Mouse (Mus musculus): ENCODE results near the gene Trim65. TPM values are rescaled to one million over a fixed set of nuclear protein-coding genes. Genes with fewer than 3 reads are reported as not detected.

Gene Trim65
- polyA plus RNA-seq, 1 experiment = 0.57 TPM

DNA sequence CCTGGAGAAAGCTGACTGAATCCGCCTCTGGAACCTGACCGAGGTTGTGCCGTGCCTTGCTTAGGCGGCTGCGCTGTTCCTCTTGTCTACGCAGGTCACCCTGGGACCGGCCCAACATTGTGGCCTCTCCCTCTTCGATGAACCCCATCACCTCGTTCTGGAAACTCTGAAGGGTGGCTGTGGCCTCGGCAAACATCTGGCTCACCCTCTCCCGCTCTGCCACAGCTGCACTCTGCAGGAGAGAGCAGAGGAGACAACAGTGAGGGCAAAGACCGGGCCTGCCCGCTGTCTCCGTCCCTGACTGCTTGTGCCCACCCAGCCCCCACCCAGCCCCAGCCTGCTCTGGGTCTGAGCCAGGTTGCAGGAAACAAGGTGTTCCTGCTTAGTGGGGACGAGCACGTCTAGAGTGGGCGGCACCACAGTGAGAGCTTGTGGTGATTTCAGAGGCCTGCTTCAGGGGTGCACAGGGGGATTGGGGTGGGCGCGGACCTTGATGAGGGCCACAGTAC lies 23.1 kb downstream of the Trim65 start:
- H3K27ac ChIP-seq (ENCODE audit: control insufficient read depth, insufficient read depth, low read depth, low read length) = peak overlapping the region; percentile 78
- TF ChIP-seq POLR2A (IDR thresholded peaks at IDR 0.05; ENCODE audit: control insufficient read depth, low read depth, low read length) (no peak), CTCF (IDR thresholded peaks at IDR 0.05; ENCODE audit: control insufficient read depth, insufficient read depth, insufficient replicate concordance, low read depth, low read length) (no peak)
- no peaks in the 10 kb centered on the region for H3K27me3 ChIP-seq (ENCODE audit: control insufficient read depth, insufficient read depth, low read length)
- H3K4me3 ChIP-seq (ENCODE audit: control insufficient read depth, low read depth, low read length) = peak overlapping the region; percentile 82
- no peaks in the 10 kb centered on the region for H3K36me3 ChIP-seq (ENCODE audit: control insufficient read depth, insufficient read depth, low read length)
- peaks cover 38% of the 10 kb centered on the region for H3K4me1 ChIP-seq (ENCODE audit: control insufficient read depth, insufficient read depth, low read length)

DNA sequence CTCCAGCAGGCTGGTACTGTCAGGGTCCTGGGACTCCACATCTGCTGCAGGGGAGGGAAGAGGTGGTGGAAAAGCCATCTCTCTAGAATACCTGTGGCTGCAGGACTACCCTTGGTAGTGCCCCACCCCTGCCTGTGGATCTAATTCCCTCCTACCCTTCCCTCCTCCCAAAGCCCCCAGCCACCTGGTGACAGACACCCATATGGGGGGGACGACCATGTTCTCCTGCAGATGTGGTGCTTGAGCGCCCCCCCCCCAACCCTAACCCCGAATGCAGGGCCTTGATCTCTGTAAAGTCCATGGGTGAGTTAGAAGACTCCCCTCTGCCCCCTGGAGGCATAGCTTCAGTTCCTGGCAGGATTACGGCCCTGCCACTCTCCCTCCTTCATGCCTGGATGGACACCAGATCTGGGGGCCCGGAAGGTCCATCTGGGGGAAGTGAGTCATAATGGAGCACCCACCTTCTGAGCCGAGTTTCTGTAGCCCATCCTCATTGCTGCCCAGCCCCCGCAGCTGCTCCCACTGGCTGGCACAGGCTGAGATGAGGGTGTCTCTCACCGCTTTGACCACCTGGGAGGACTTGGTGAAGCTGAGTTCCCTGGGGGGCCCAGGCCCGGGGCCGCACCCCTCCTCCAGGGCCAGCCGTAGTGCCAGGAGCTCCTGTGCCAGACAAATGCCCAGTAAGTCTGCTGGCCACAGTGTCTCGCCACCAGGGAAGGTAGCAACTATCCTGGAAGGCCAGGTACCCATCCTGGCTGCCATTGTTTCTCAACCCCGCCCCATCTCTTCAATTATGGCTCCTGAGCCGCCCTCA lies 23.8 kb downstream of the Trim65 start:
- TF ChIP-seq POLR2A (IDR thresholded peaks at IDR 0.05; ENCODE audit: control insufficient read depth, low read depth, low read length) (no peak), CTCF (IDR thresholded peaks at IDR 0.05; ENCODE audit: control insufficient read depth, insufficient read depth, insufficient replicate concordance, low read depth, low read length) (no peak)
- Histone ChIP-seq H3K27ac (ENCODE audit: control insufficient read depth, insufficient read depth, low read depth, low read length) (peak overlapping the region; percentile 78), H3K4me1 (ENCODE audit: control insufficient read depth, insufficient read depth, low read length) (peaks cover 38% of the 10 kb centered on the region), H3K4me3 (ENCODE audit: control insufficient read depth, low read depth, low read length) (peak overlapping the region; percentile 33), H3K36me3 (ENCODE audit: control insufficient read depth, insufficient read depth, low read length) (no peaks in the 10 kb centered on the region), H3K27me3 (ENCODE audit: control insufficient read depth, insufficient read depth, low read length) (no peaks in the 10 kb centered on the region)

DNA sequence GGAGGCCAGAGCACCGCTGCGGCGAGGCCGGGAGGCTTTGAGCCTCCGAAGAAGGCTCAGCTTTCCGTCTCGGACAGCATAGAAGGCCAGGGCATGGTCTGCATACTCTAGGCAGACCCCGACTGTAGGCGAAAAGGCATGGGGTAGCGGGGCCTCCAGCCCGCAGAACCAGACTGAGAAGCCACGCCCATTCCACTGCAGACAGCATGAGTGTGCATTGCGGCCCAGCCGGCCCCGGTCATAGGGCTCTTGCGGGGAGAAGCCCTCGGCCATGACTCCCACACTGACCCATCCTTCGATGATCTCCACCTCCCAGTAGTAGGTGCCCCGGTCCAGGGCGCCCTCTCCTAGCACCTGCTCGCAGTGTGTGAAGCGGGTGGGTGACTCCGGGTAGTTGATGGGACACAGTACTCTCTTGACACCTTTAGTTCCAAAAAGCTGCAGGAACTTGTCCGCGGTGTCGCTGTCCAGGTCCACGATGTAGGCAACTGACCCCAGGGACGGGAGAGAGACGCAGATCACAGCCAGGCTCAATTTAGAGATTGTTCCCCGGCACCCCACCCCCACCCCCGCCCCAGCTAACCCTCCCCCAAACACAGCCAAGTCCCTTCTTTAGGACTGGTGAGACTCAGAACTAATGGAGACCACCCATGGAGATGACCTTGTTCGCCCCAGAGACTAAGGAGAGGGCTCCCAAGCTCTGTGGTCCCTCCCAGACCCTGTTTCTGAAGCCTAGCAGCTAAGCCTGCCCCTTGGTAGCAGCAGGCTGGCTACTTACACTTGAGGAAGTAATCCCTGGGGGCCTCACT lies 24.6 kb downstream of the Trim65 start:
- H3K4me1 ChIP-seq (ENCODE audit: control insufficient read depth, insufficient read depth, low read length) = peaks cover 38% of the 10 kb centered on the region
- peak overlapping the region; percentile 21; the same call in 1 of the 2 replicates for H3K27ac ChIP-seq (ENCODE audit: control insufficient read depth, insufficient read depth, low read depth, low read length)

DNA sequence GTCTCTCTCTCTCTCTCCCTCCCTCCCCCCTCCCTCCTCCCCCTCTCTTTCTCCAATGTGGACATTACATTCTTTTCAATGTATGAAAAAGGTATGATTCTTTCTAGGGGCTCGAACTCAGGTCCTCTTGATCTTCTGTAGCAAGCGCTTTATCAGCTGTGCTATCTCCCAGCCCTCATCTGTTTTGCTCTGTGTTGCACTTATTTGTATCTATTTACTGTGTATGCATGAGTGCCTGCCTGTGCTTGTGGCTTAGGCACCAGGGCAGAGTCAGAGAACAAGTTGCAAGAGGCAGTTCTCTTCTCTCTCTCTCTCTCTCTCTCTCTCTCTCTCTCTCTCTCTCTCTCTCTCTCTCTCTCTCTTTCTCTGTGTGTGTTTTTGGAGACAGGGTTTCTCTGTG lies 25.9 kb downstream of the Trim65 start:
- no peak for TF ChIP-seq POLR2A (IDR thresholded peaks at IDR 0.05; ENCODE audit: control insufficient read depth, low read depth, low read length)
- TF ChIP-seq CTCF (IDR thresholded peaks at IDR 0.05; ENCODE audit: control insufficient read depth, insufficient read depth, insufficient replicate concordance, low read depth, low read length) = no peak
- Histone ChIP-seq H3K27ac (ENCODE audit: control insufficient read depth, insufficient read depth, low read depth, low read length) (peak overlapping the region; percentile 19; the same call in 1 of the 2 replicates), H3K4me1 (ENCODE audit: control insufficient read depth, insufficient read depth, low read length) (peaks cover 42% of the 10 kb centered on the region), H3K4me3 (ENCODE audit: control insufficient read depth, low read depth, low read length) (no peak overlapping the region), H3K27me3 (ENCODE audit: control insufficient read depth, insufficient read depth, low read length) (no peaks in the 10 kb centered on the region), H3K36me3 (ENCODE audit: control insufficient read depth, insufficient read depth, low read length) (no peaks in the 10 kb centered on the region)

More for the DNA sequence above, 24.6 kb downstream of the Trim65 start:
- TF ChIP-seq POLR2A (IDR thresholded peaks at IDR 0.05; ENCODE audit: control insufficient read depth, low read depth, low read length) (no peak), CTCF (IDR thresholded peaks at IDR 0.05; ENCODE audit: control insufficient read depth, insufficient read depth, insufficient replicate concordance, low read depth, low read length) (no peak)
- H3K27me3 ChIP-seq (ENCODE audit: control insufficient read depth, insufficient read depth, low read length) = no peaks in the 10 kb centered on the region
- H3K4me3 ChIP-seq (ENCODE audit: control insufficient read depth, low read depth, low read length) = no peak overlapping the region
- H3K36me3 ChIP-seq (ENCODE audit: control insufficient read depth, insufficient read depth, low read length) = no peaks in the 10 kb centered on the region

DNA sequence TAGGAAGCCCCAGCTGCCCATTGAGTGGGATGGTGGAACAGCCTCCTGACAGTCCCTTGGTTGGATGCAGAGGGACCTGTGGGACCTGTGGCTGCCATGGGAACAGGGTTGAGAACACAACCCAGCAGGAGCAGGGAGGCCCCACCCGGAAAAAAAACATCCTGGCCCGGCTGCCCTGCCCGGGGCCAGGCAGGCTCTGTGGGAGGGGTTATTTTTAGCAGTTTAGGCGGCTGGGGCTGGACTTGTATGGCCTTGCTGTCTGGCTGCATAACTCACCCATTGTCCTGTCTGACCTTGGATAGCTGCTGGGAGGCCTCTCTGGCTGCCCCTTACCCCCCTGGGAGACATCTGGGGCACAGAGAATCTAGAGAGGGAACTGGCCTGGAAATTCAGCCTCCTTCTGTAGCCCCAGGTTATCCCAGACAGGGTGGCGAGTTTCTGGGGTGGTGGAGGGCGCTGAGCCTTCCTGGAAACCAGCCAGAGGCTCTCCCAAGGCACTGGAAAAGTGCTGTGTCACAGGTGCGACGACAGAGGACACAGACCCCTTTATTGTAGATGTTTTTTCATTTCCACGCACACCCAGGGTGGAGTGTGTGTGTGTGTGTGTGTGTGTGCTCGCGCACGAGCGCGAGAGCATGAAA lies 26.8 kb downstream of the Trim65 start:
- Histone ChIP-seq H3K27ac (ENCODE audit: control insufficient read depth, insufficient read depth, low read depth, low read length) (peak overlapping the region; percentile 80), H3K4me1 (ENCODE audit: control insufficient read depth, insufficient read depth, low read length) (peaks cover 39% of the 10 kb centered on the region), H3K27me3 (ENCODE audit: control insufficient read depth, insufficient read depth, low read length) (no peaks in the 10 kb centered on the region), H3K36me3 (ENCODE audit: control insufficient read depth, insufficient read depth, low read length) (no peaks in the 10 kb centered on the region), H3K4me3 (ENCODE audit: control insufficient read depth, low read depth, low read length) (no peak overlapping the region)
- TF ChIP-seq CTCF (IDR thresholded peaks at IDR 0.05; ENCODE audit: control insufficient read depth, insufficient read depth, insufficient replicate concordance, low read depth, low read length) = no peak
- no peak for TF ChIP-seq POLR2A (IDR thresholded peaks at IDR 0.05; ENCODE audit: control insufficient read depth, low read depth, low read length)

DNA sequence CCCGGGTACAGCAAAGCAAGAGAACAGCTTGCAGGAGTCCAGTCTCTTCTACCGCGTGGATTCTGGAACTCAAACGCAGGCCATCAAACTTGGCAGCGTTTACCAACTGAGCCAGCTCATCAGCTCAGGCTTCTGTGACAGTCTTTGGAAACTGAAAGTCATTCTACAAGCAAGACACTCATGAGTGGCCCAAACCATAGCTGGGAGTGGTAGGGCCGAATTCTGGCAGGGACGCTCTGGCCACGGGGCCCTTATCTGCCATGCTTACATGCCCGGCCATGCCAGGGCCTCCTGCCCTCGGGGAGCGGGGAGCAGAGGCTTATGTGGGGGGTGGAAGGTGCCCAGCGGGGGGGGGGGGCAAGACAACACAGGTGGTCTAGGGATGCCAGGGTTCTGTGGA lies 27.4 kb downstream of the Trim65 start:
- Histone ChIP-seq H3K27me3 (ENCODE audit: control insufficient read depth, insufficient read depth, low read length) (no peaks in the 10 kb centered on the region), H3K4me1 (ENCODE audit: control insufficient read depth, insufficient read depth, low read length) (peaks cover 41% of the 10 kb centered on the region)

More for the DNA sequence above, 27.4 kb downstream of the Trim65 start:
- no peak overlapping the region for H3K4me3 ChIP-seq (ENCODE audit: control insufficient read depth, low read depth, low read length)
- TF ChIP-seq CTCF (IDR thresholded peaks at IDR 0.05; ENCODE audit: control insufficient read depth, insufficient read depth, insufficient replicate concordance, low read depth, low read length) (no peak), POLR2A (IDR thresholded peaks at IDR 0.05; ENCODE audit: control insufficient read depth, low read depth, low read length) (no peak)
- H3K36me3 ChIP-seq (ENCODE audit: control insufficient read depth, insufficient read depth, low read length) = no peaks in the 10 kb centered on the region
- peak overlapping the region; percentile 64 for H3K27ac ChIP-seq (ENCODE audit: control insufficient read depth, insufficient read depth, low read depth, low read length)

Data from testis, adult 2 months (tissue).